7 mouse cellular contexts compared by ENCODE assay signal in genomic region chr4:141792554-141793281, GRCm38 (mm10). TPM values are rescaled to one million over a fixed set of nuclear protein-coding genes. Genes with fewer than 3 reads are reported as not detected.
DNase-seq lines count a peak whose midpoint lies in the region; ATAC-seq and TF ChIP-seq lines count a peak whose summit lies in the region.

No protein-coding gene starts in this region.

- WGBS in lung, adult 2 months, result 10% methylated on average over 10 of the region's 10 CpGs
- WGBS in embryonic facial prominence, embryonic 11.5 days, result 13% methylated on average over 10 of the region's 10 CpGs
- 11% methylated on average over 10 of the region's 10 CpGs for WGBS in hindbrain, embryonic 13.5 days
- WGBS in midbrain, embryonic 11.5 days, result 14% methylated on average over 10 of the region's 10 CpGs

- peak overlapping the region; percentile 74 for H3K27ac ChIP-seq in embryonic facial prominence, embryonic 11.5 days (replicated peaks; ENCODE audit: low read depth, low read length)
- peak overlapping the region; percentile 94 for H3K27ac ChIP-seq in hindbrain, embryonic 13.5 days
- H3K27ac ChIP-seq in midbrain, embryonic 11.5 days (ENCODE audit: low read depth, low read length), result peak overlapping the region; percentile 1

- H3K36me3 ChIP-seq in embryonic facial prominence, embryonic 11.5 days (replicated peaks; ENCODE audit: control insufficient read depth, insufficient read depth, low read depth, low read length), result no peaks in the 10 kb centered on the region
- peaks cover 14% of the 10 kb centered on the region for H3K36me3 ChIP-seq in hindbrain, embryonic 13.5 days
- no peaks in the 10 kb centered on the region; the same call in 1 of the 2 replicates for H3K36me3 ChIP-seq in midbrain, embryonic 11.5 days (ENCODE audit: control insufficient read depth, insufficient read depth, low read length)

- H3K9ac ChIP-seq in embryonic facial prominence, embryonic 11.5 days (replicated peaks; ENCODE audit: low read length), result peak overlapping the region; percentile 4
- peak overlapping the region; percentile 76 for H3K9ac ChIP-seq in hindbrain, embryonic 13.5 days
- H3K9ac ChIP-seq in midbrain, embryonic 11.5 days (ENCODE audit: low read length), result peak overlapping the region; percentile 22; the same call in 1 of the 2 replicates

- H3K4me2 ChIP-seq in embryonic facial prominence, embryonic 11.5 days (ENCODE audit: low read depth, low read length), result peak overlapping the region; percentile 32
- H3K4me2 ChIP-seq in hindbrain, embryonic 13.5 days, result peak overlapping the region; percentile 54
- H3K4me2 ChIP-seq in midbrain, embryonic 11.5 days, result peak overlapping the region; percentile 51

- no peak for ATAC-seq in embryonic facial prominence, embryonic 11.5 days (replicated peaks; ENCODE audit: insufficient number of reproducible peaks, low FRiP score, low TSS enrichment, low read depth)
- no peak for ATAC-seq in hindbrain, embryonic 13.5 days (ENCODE audit: low FRiP score)
- no peak for ATAC-seq in midbrain, embryonic 11.5 days (ENCODE audit: low FRiP score)

- no peak for TF ChIP-seq POLR2A in lung, adult 2 months (IDR thresholded peaks at IDR 0.05; ENCODE audit: borderline replicate concordance, extremely low read depth, low read depth, low read length)

- H3K4me3 ChIP-seq in lung, adult 2 months (replicated peaks; ENCODE audit: extremely low read depth, low read depth, low read length), result peak overlapping the region; percentile 36
- H3K4me3 ChIP-seq in embryonic facial prominence, embryonic 11.5 days (ENCODE audit: low read depth, low read length), result peak overlapping the region; percentile 60
- peak overlapping the region; percentile 65 for H3K4me3 ChIP-seq in hindbrain, embryonic 13.5 days
- H3K4me3 ChIP-seq in midbrain, embryonic 11.5 days (ENCODE audit: low read depth, low read length), result peak overlapping the region; percentile 78

- H3K9me3 ChIP-seq in embryonic facial prominence, embryonic 11.5 days (replicated peaks; ENCODE audit: control insufficient read depth, low read length), result no peaks in the 10 kb centered on the region
- no peaks in the 10 kb centered on the region for H3K9me3 ChIP-seq in hindbrain, embryonic 13.5 days
- H3K9me3 ChIP-seq in midbrain, embryonic 11.5 days (ENCODE audit: control insufficient read depth, low read length), result no peaks in the 10 kb centered on the region

- DNase-seq in lung, adult 2 months, result no peak
- DNase-seq in lung, postnatal 36 days, result no peak
- no peak for DNase-seq in embryonic facial prominence, embryonic 11.5 days (ENCODE audit: low spot score)
- peak; percentile 86 for DNase-seq in midbrain, embryonic 11.5 days (ENCODE audit: low spot score, missing footprints)
- no peak for DNase-seq in adipocyte (ENCODE audit: low spot score)
- DNase-seq in layer of hippocampus, adult 18-20 months (ENCODE audit: low spot score in 2 of 2), result no peak

- no peak for TF ChIP-seq CTCF in lung, adult 2 months (IDR thresholded peaks at IDR 0.05; ENCODE audit: insufficient read depth, low read length)

- peaks cover 8% of the 10 kb centered on the region for H3K4me1 ChIP-seq in lung, adult 2 months (ENCODE audit: control insufficient read depth, insufficient read depth, low read length)
- peaks cover 4% of the 10 kb centered on the region; the same call in 1 of the 2 replicates for H3K4me1 ChIP-seq in embryonic facial prominence, embryonic 11.5 days (ENCODE audit: control insufficient read depth, insufficient read depth, low read length)
- H3K4me1 ChIP-seq in hindbrain, embryonic 13.5 days (replicated peaks), result peaks cover 35% of the 10 kb centered on the region
- H3K4me1 ChIP-seq in midbrain, embryonic 11.5 days (ENCODE audit: control insufficient read depth, insufficient read depth, low read length), result peaks cover 8% of the 10 kb centered on the region

- no peaks in the 10 kb centered on the region for H3K27me3 ChIP-seq in embryonic facial prominence, embryonic 11.5 days (ENCODE audit: control insufficient read depth, insufficient read depth, low read length)
- H3K27me3 ChIP-seq in hindbrain, embryonic 13.5 days, result no peaks in the 10 kb centered on the region
- H3K27me3 ChIP-seq in midbrain, embryonic 11.5 days (ENCODE audit: control insufficient read depth, insufficient read depth, low read length), result no peaks in the 10 kb centered on the region

RNA-seq across cellular contexts. Expression of gene Casp9, which starts 0.7 kb away (rescaled TPM):
- 17.7 and 19.0 TPM in 2 replicates for polyA plus RNA-seq in lung, adult 2 months (2012; rRNA removed)
- polyA plus RNA-seq in embryonic facial prominence, embryonic 11.5 days (2014; fragmentation: Nextera tagmentation; extraction: Ambion mirVana), result 13.3 and 14.1 TPM in 2 replicates
- 20.2 and 21.6 TPM in 2 replicates for polyA plus RNA-seq in hindbrain, embryonic 13.5 days (2015; fragmentation: Nextera tagmentation; extraction: Ambion mirVana)
- polyA plus RNA-seq in midbrain, embryonic 11.5 days (2014; fragmentation: Nextera tagmentation; extraction: Ambion mirVana), result 17.8 and 18.6 TPM in 2 replicates
- 10 to 100 TPM; 25.6 to 28.8 TPM for total RNA-seq in layer of hippocampus, adult 18-20 months (2021)

RNA-seq across cellular contexts. Expression of gene Dnajc16, which starts 2.0 kb away (rescaled TPM):
- 9.6 and 12.0 TPM in 2 replicates for polyA plus RNA-seq in lung, adult 2 months (2012; rRNA removed)
- 4.0 and 4.3 TPM in 2 replicates for polyA plus RNA-seq in embryonic facial prominence, embryonic 11.5 days (2014; fragmentation: Nextera tagmentation; extraction: Ambion mirVana)
- polyA plus RNA-seq in hindbrain, embryonic 13.5 days (2015; fragmentation: Nextera tagmentation; extraction: Ambion mirVana), result 6.5 and 6.6 TPM in 2 replicates
- polyA plus RNA-seq in midbrain, embryonic 11.5 days (2014; fragmentation: Nextera tagmentation; extraction: Ambion mirVana), result 4.7 and 5.4 TPM in 2 replicates
- total RNA-seq in layer of hippocampus, adult 18-20 months (2021), result 10 to 100 TPM; 44.2 to 48.6 TPM

RNA-seq across cellular contexts. Expression of gene Cela2a, which starts 33.2 kb away (rescaled TPM):
- polyA plus RNA-seq in lung, adult 2 months (2012; rRNA removed), result 1.5 and 37.8 TPM in 2 replicates
- not detected in 2 replicates for polyA plus RNA-seq in embryonic facial prominence, embryonic 11.5 days (2014; fragmentation: Nextera tagmentation; extraction: Ambion mirVana)
- not detected in 2 replicates for polyA plus RNA-seq in hindbrain, embryonic 13.5 days (2015; fragmentation: Nextera tagmentation; extraction: Ambion mirVana)
- polyA plus RNA-seq in midbrain, embryonic 11.5 days (2014; fragmentation: Nextera tagmentation; extraction: Ambion mirVana), result not detected in 2 replicates
- total RNA-seq in layer of hippocampus, adult 18-20 months (2021), result not detected

RNA-seq across cellular contexts. Expression of gene Agmat, which starts 46.2 kb away (rescaled TPM):
- polyA plus RNA-seq in lung, adult 2 months (2012; rRNA removed), result 0.15 and 0.28 TPM in 2 replicates
- polyA plus RNA-seq in embryonic facial prominence, embryonic 11.5 days (2014; fragmentation: Nextera tagmentation; extraction: Ambion mirVana), result 0.20 TPM in 1 of 2 replicates, not detected in the other
- polyA plus RNA-seq in hindbrain, embryonic 13.5 days (2015; fragmentation: Nextera tagmentation; extraction: Ambion mirVana), result not detected in 2 replicates
- polyA plus RNA-seq in midbrain, embryonic 11.5 days (2014; fragmentation: Nextera tagmentation; extraction: Ambion mirVana), result not detected in 2 replicates
- under 1 TPM in 1 of 2 experiments, not detected in 1; 0.22 TPM for total RNA-seq in layer of hippocampus, adult 18-20 months (2021)

RNA-seq across cellular contexts. Expression of gene Ctrc, which starts 53.4 kb away (rescaled TPM):
- 4.7 TPM in 1 of 2 replicates, not detected in the other for polyA plus RNA-seq in lung, adult 2 months (2012; rRNA removed)
- polyA plus RNA-seq in embryonic facial prominence, embryonic 11.5 days (2014; fragmentation: Nextera tagmentation; extraction: Ambion mirVana), result not detected in 2 replicates
- not detected in 2 replicates for polyA plus RNA-seq in hindbrain, embryonic 13.5 days (2015; fragmentation: Nextera tagmentation; extraction: Ambion mirVana)
- not detected in 2 replicates for polyA plus RNA-seq in midbrain, embryonic 11.5 days (2014; fragmentation: Nextera tagmentation; extraction: Ambion mirVana)
- not detected for total RNA-seq in layer of hippocampus, adult 18-20 months (2021)

Comparison
In these comparisons a context has a peak if more than half of its experiments do, and no peak if none do; other contexts are left out.
1. H3K27ac ChIP-seq: peak in every context shown above with its lines; median percentile 94 in hindbrain, embryonic 13.5 days; 74 in embryonic facial prominence, embryonic 11.5 days; 1 in midbrain, embryonic 11.5 days.
2. H3K9ac ChIP-seq: peak in every context shown above with its lines; median percentile 76 in hindbrain, embryonic 13.5 days; 22 in midbrain, embryonic 11.5 days; 4 in embryonic facial prominence, embryonic 11.5 days.